Mouse (Mus musculus): ENCODE data around the gene Paxip1. TPM values are rescaled to one million over a fixed set of nuclear protein-coding genes. Genes with fewer than 3 reads are reported as not detected.

Gene Paxip1
- polyA plus RNA-seq, 1 experiment = 17.4 TPM

- Histone ChIP-seq H3K36me3 (ENCODE audit: control insufficient read depth, insufficient read depth) (peaks cover 90% of the 10 kb centered on the region), H3ac (ENCODE audit: control insufficient read depth, insufficient read length, low read depth) (no peak overlapping the region), H3K79me2 (ENCODE audit: control insufficient read depth, insufficient read depth) (peaks cover 32% of the 10 kb centered on the region), H3K4me3 (ENCODE audit: insufficient read depth, poor library complexity, severe bottlenecking) (no peak overlapping the region), H3K79me3 (ENCODE audit: low read depth) (peaks cover 3% of the 10 kb centered on the region), H3K27me3 (ENCODE audit: control insufficient read depth, insufficient read depth, insufficient read length) (no peaks in the 10 kb centered on the region)
- no peak for TF ChIP-seq CTCF (IDR thresholded peaks at IDR 0.05; ENCODE audit: control insufficient read depth, insufficient read depth, insufficient read length)
These were observed 25.7 kb downstream of the Paxip1 start for GRCm38 (mm10) chr5:27765780-27766179.

- H3K36me3 ChIP-seq (ENCODE audit: control insufficient read depth, insufficient read depth) = peaks cover 75% of the 10 kb centered on the region
- no peak overlapping the region for H3K4me3 ChIP-seq (ENCODE audit: insufficient read depth, poor library complexity, severe bottlenecking)
- H3K27me3 ChIP-seq (ENCODE audit: control insufficient read depth, insufficient read depth, insufficient read length) = no peaks in the 10 kb centered on the region
- no peaks in the 10 kb centered on the region for H3K79me2 ChIP-seq (ENCODE audit: control insufficient read depth, insufficient read depth)
- no peaks in the 10 kb centered on the region for H3K79me3 ChIP-seq (ENCODE audit: low read depth)
- no peak overlapping the region for H3ac ChIP-seq (ENCODE audit: control insufficient read depth, insufficient read length, low read depth)
- TF ChIP-seq MYOD1 (IDR thresholded peaks at IDR 0.05; ENCODE audit: control insufficient read depth, insufficient read length, low read depth) (no peak), MAX (IDR thresholded peaks at IDR 0.05) (no peak), USF1 (IDR thresholded peaks at IDR 0.05; ENCODE audit: low read depth) (no peak), FOSL1 (IDR thresholded peaks at IDR 0.05; ENCODE audit: insufficient read depth, low read length, poor library complexity, severe bottlenecking) (no peak), CTCF (IDR thresholded peaks at IDR 0.05; ENCODE audit: control insufficient read depth, insufficient read depth, insufficient read length) (no peak), CEBPB (IDR thresholded peaks at IDR 0.05; ENCODE audit: low read depth) (no peak), MYOG (IDR thresholded peaks at IDR 0.05; ENCODE audit: control insufficient read depth, extremely low read depth, insufficient read length) (no peak)
These were observed 46.5 kb downstream of the Paxip1 start for GRCm38 (mm10) chr5:27744944-27745343.

GRCm38 (mm10) chr5:27739216-27739615 lies 52.3 kb downstream of the Paxip1 start:
- no peak overlapping the region for H3K4me3 ChIP-seq (ENCODE audit: insufficient read depth, poor library complexity, severe bottlenecking)
- no peak overlapping the region for H3ac ChIP-seq (ENCODE audit: control insufficient read depth, insufficient read length, low read depth)
- no peaks in the 10 kb centered on the region for H3K27me3 ChIP-seq (ENCODE audit: control insufficient read depth, insufficient read depth, insufficient read length)
- peaks cover 22% of the 10 kb centered on the region for H3K36me3 ChIP-seq (ENCODE audit: control insufficient read depth, insufficient read depth)
- no peaks in the 10 kb centered on the region for H3K79me2 ChIP-seq (ENCODE audit: control insufficient read depth, insufficient read depth)
- H3K79me3 ChIP-seq (ENCODE audit: low read depth) = no peaks in the 10 kb centered on the region
- TF ChIP-seq MYOD1 (IDR thresholded peaks at IDR 0.05; ENCODE audit: control insufficient read depth, insufficient read length, low read depth) (no peak), MAX (IDR thresholded peaks at IDR 0.05) (no peak), MYOG (IDR thresholded peaks at IDR 0.05; ENCODE audit: control insufficient read depth, extremely low read depth, insufficient read length) (no peak), CTCF (IDR thresholded peaks at IDR 0.05; ENCODE audit: control insufficient read depth, insufficient read depth, insufficient read length) (no peak)

GRCm38 (mm10) chr5:27737168-27737567 lies 54.3 kb downstream of the Paxip1 start:
- Histone ChIP-seq H3ac (ENCODE audit: control insufficient read depth, insufficient read length, low read depth) (no peak overlapping the region), H3K36me3 (ENCODE audit: control insufficient read depth, insufficient read depth) (peaks cover 11% of the 10 kb centered on the region), H3K79me3 (ENCODE audit: low read depth) (no peaks in the 10 kb centered on the region), H3K79me2 (ENCODE audit: control insufficient read depth, insufficient read depth) (no peaks in the 10 kb centered on the region), H3K27me3 (ENCODE audit: control insufficient read depth, insufficient read depth, insufficient read length) (no peaks in the 10 kb centered on the region), H3K4me3 (ENCODE audit: insufficient read depth, poor library complexity, severe bottlenecking) (no peak overlapping the region)
- TF ChIP-seq CTCF (IDR thresholded peaks at IDR 0.05; ENCODE audit: control insufficient read depth, insufficient read depth, insufficient read length) = peak; percentile 37
- TF ChIP-seq USF1 (IDR thresholded peaks at IDR 0.05; ENCODE audit: low read depth) = no peak

GRCm38 (mm10) chr5:27732288-27732868 lies 59.1 kb downstream of the Paxip1 start:
- TF ChIP-seq CEBPB (IDR thresholded peaks at IDR 0.05; ENCODE audit: low read depth) (no peak), MYOG (IDR thresholded peaks at IDR 0.05; ENCODE audit: control insufficient read depth, extremely low read depth, insufficient read length) (no peak), FOSL1 (IDR thresholded peaks at IDR 0.05; ENCODE audit: insufficient read depth, low read length, poor library complexity, severe bottlenecking) (no peak), MAX (IDR thresholded peaks at IDR 0.05) (no peak), USF1 (IDR thresholded peaks at IDR 0.05; ENCODE audit: low read depth) (no peak), MYOD1 (IDR thresholded peaks at IDR 0.05; ENCODE audit: control insufficient read depth, insufficient read length, low read depth) (no peak), CTCF (IDR thresholded peaks at IDR 0.05; ENCODE audit: control insufficient read depth, insufficient read depth, insufficient read length) (no peak)
- no peaks in the 10 kb centered on the region for H3K79me2 ChIP-seq (ENCODE audit: control insufficient read depth, insufficient read depth)
- H3ac ChIP-seq (ENCODE audit: control insufficient read depth, insufficient read length, low read depth) = no peak overlapping the region
- no peaks in the 10 kb centered on the region for H3K27me3 ChIP-seq (ENCODE audit: control insufficient read depth, insufficient read depth, insufficient read length)
- H3K36me3 ChIP-seq (ENCODE audit: control insufficient read depth, insufficient read depth) = no peaks in the 10 kb centered on the region
- no peak overlapping the region for H3K4me3 ChIP-seq (ENCODE audit: insufficient read depth, poor library complexity, severe bottlenecking)
- no peaks in the 10 kb centered on the region for H3K79me3 ChIP-seq (ENCODE audit: low read depth)

- TF ChIP-seq CTCF (IDR thresholded peaks at IDR 0.05; ENCODE audit: control insufficient read depth, insufficient read depth, insufficient read length) (no peak), MYOD1 (IDR thresholded peaks at IDR 0.05; ENCODE audit: control insufficient read depth, insufficient read length, low read depth) (no peak), CEBPB (IDR thresholded peaks at IDR 0.05; ENCODE audit: low read depth) (no peak), FOSL1 (IDR thresholded peaks at IDR 0.05; ENCODE audit: insufficient read depth, low read length, poor library complexity, severe bottlenecking) (no peak), USF1 (IDR thresholded peaks at IDR 0.05; ENCODE audit: low read depth) (no peak), MAX (IDR thresholded peaks at IDR 0.05) (no peak), MYOG (IDR thresholded peaks at IDR 0.05; ENCODE audit: control insufficient read depth, extremely low read depth, insufficient read length) (no peak)
- H3K4me3 ChIP-seq (ENCODE audit: insufficient read depth, poor library complexity, severe bottlenecking) = no peak overlapping the region
- no peak overlapping the region for H3ac ChIP-seq (ENCODE audit: control insufficient read depth, insufficient read length, low read depth)
- H3K79me2 ChIP-seq (ENCODE audit: control insufficient read depth, insufficient read depth) = no peaks in the 10 kb centered on the region
- no peaks in the 10 kb centered on the region for H3K27me3 ChIP-seq (ENCODE audit: control insufficient read depth, insufficient read depth, insufficient read length)
- H3K79me3 ChIP-seq (ENCODE audit: low read depth) = no peaks in the 10 kb centered on the region
- H3K36me3 ChIP-seq (ENCODE audit: control insufficient read depth, insufficient read depth) = no peaks in the 10 kb centered on the region
These were observed 60.1 kb downstream of the Paxip1 start for GRCm38 (mm10) chr5:27731392-27731791.
